Mouse (Mus musculus) small intestine, adult 2 months (tissue): ENCODE results near the gene Dnah11. TPM values are rescaled to one million over a fixed set of nuclear protein-coding genes. Genes with fewer than 3 reads are reported as not detected.

Source experiments
- H3K27ac ChIP-seq: fragments of 200-500 bp; 2 replicates; pipeline ENCODE4 v1.5.1; 2012; ENCODE audit warnings: low read depth, low read length, control low read depth, inconsistent platforms; ENCODE audit not compliant: insufficient read depth
- H3K27me3 ChIP-seq: fragments of 200-500 bp; 2 replicates; pipeline ENCODE4 v1.6.1; 2012; ENCODE audit warnings: mild to moderate bottlenecking, moderate library complexity, low read length, inconsistent platforms; ENCODE audit not compliant: control insufficient read depth, insufficient read depth
- H3K36me3 ChIP-seq: fragments of 200-500 bp; 2 replicates; pipeline ENCODE4 v1.6.1; 2012; ENCODE audit warnings: mild to moderate bottlenecking, low read length, control low read depth, inconsistent platforms; ENCODE audit not compliant: control insufficient read depth, insufficient read depth
- H3K4me1 ChIP-seq: fragments of 200-500 bp; 2 replicates; pipeline ENCODE4 v1.6.1; 2012; ENCODE audit warnings: low read length, inconsistent platforms, mixed read lengths; ENCODE audit not compliant: control insufficient read depth, insufficient read depth, insufficient read length
- H3K4me3 ChIP-seq: fragments of 200-500 bp; 2 replicates; pipeline ENCODE4 v1.5.1; 2012; ENCODE audit warnings: low read depth, mild to moderate bottlenecking, control low read depth, inconsistent platforms, low read length, moderate library complexity
- CTCF ChIP-seq: fragments of 200-500 bp; IDR thresholded peaks from 2 replicates; pipeline ENCODE4 v1.5.1; 2012; ENCODE audit warnings: low read depth, mild to moderate bottlenecking, control low read depth, inconsistent platforms, low read length, moderate library complexity, mixed read lengths; ENCODE audit not compliant: insufficient replicate concordance, insufficient read length; ENCODE audit errors: extremely low read depth
- POLR2A ChIP-seq: fragments of 200-500 bp; IDR thresholded peaks from 2 replicates; pipeline ENCODE4 v1.6.1; 2012; ENCODE audit warnings: low read depth, mild to moderate bottlenecking, control low read depth, inconsistent platforms, low read length, moderate library complexity
- WGBS: fragments of 180-500 bp; shearing (Covaris S2); methylation state at CpG from one replicate; pipeline ENCODE4 v1.1.7; 2018; 5-methylcytosine and 5-hydroxymethylcytosine counted together
- polyA plus RNA-seq: library from polyadenylated mRNA; depleted of rRNA; stranded (reverse); fragments of >200 nt; gene quantifications from 2 replicates; pipeline ENCODE4 v1.2.3, GENCODE M21; 2012

Dnah11 gene
- polyA plus RNA-seq, 1 experiment = 0.01 TPM

- Histone ChIP-seq H3K36me3 (no peaks in the 10 kb centered on the region), H3K4me1 (peaks cover 14% of the 10 kb centered on the region; the same call in 1 of the 2 replicates), H3K4me3 (no peak overlapping the region), H3K27me3 (no peaks in the 10 kb centered on the region), H3K27ac (no peak overlapping the region)
- 12% methylated on average over 4 of the region's 4 CpGs for WGBS
- TF ChIP-seq CTCF (no peak), POLR2A (no peak)
These were observed 11.9 kb downstream of the Dnah11 start for GRCm38 (mm10) chr12:118186881-118187489.

DNA sequence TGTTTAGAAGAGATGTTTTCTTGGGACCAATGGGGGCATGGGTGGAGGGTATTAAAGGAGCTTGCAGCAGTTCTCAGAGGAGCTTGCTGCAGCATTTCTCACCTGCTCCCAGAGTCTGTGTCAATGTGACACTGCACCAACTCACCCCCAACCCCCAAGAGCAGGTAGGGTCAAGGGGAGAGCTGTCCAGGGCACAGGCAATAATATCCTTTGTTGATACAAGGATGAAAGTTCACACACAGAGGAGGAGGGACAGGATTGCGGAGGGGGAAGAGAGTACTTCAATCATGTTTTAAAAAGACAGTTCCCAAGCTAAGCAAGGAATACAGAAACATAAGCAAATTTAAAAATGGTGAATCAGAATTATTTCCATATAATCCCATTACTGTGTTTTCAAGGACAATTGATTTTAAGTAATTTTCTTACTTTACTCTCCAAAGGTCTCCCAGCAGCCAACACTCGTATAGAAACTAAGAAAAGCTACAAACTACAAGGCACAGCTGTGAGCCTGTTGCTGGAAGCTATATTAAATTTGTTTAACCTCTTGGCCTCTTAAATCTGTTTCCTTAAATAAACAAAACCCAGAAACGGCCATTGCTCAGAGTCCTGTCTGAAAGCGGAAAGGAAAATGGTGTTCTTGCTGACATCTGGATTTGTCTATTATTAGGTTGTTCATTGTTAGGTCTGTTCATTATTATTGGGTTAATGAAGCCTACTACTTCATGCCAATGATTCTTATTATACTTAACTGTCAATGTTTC, 12.5 kb downstream of the Dnah11 start:
- Histone ChIP-seq H3K4me1 (peaks cover 14% of the 10 kb centered on the region; the same call in 1 of the 2 replicates), H3K4me3 (no peak overlapping the region), H3K27me3 (no peaks in the 10 kb centered on the region), H3K36me3 (no peaks in the 10 kb centered on the region), H3K27ac (no peak overlapping the region)
- TF ChIP-seq POLR2A (no peak), CTCF (no peak)
- WGBS = 9% methylated on average over 4 of the region's 4 CpGs

GRCm38 (mm10) chr12:118184731-118185130, 14.1 kb downstream of the Dnah11 start:
- Histone ChIP-seq H3K27me3 (no peaks in the 10 kb centered on the region), H3K27ac (no peak overlapping the region), H3K4me3 (no peak overlapping the region), H3K36me3 (no peaks in the 10 kb centered on the region), H3K4me1 (peaks cover 14% of the 10 kb centered on the region; the same call in 1 of the 2 replicates)
- WGBS = 73% methylated on average over 1 of the region's 1 CpGs
- TF ChIP-seq CTCF = no peak
- TF ChIP-seq POLR2A = no peak

DNA sequence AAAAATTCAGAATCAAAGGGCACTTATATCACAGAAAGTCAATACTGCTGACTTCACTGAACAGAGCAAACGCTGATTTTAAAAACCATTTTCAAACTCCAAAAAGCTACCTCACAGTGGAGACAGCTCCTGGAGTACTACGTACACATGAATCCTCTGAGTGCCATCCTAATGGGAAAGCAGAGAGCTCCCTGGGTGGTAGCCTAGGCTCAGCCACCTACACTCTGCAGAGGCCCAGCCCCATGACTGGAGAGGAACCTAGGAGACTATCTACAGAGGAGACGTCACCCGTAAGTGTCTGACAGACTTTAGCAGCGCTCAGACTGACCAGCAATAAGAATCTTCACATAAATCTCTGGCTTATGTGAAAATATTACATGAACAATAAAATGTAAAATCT, 21.1 kb downstream of the Dnah11 start:
- TF ChIP-seq POLR2A (no peak), CTCF (no peak)
- Histone ChIP-seq H3K4me3 (no peak overlapping the region), H3K4me1 (no peaks in the 10 kb centered on the region), H3K36me3 (no peaks in the 10 kb centered on the region), H3K27ac (no peak overlapping the region), H3K27me3 (no peaks in the 10 kb centered on the region)
- 96% methylated on average over 5 of the region's 5 CpGs for WGBS

DNA sequence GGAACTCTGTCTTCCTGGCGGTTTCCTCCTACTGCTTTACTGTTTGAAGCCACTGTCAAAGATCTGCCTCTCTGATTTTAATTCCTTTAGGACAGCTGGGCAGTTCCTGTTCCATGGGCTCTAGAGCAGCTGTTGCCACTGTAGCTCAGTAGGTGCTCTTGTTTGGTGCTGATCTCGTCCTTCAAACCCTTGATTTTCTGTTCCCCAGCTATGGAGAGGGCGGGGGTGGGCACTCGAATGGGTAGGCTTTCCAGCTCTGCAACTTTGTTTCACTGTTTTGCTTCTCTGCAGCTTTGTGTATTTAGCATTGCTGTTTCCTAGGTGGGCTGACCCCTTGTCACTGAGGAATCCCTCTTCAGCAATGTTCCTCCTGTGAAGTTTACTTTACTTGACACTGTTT, 34.1 kb downstream of the Dnah11 start:
- TF ChIP-seq POLR2A = no peak
- no peak for TF ChIP-seq CTCF
- no peaks in the 10 kb centered on the region for H3K4me1 ChIP-seq
- H3K27me3 ChIP-seq = no peaks in the 10 kb centered on the region
- no peak overlapping the region for H3K27ac ChIP-seq
- 57% methylated on average over 4 of the region's 4 CpGs for WGBS
- no peak overlapping the region for H3K4me3 ChIP-seq
- H3K36me3 ChIP-seq = no peaks in the 10 kb centered on the region

GRCm38 (mm10) chr12:118156986-118157385, 41.9 kb downstream of the Dnah11 start:
- Histone ChIP-seq H3K27ac (no peak overlapping the region), H3K4me1 (no peaks in the 10 kb centered on the region), H3K36me3 (no peaks in the 10 kb centered on the region), H3K4me3 (no peak overlapping the region), H3K27me3 (no peaks in the 10 kb centered on the region)
- TF ChIP-seq POLR2A (no peak), CTCF (no peak)
- 90% methylated on average over 5 of the region's 5 CpGs for WGBS

GRCm38 (mm10) chr12:118147521-118148033, 51.3 kb downstream of the Dnah11 start:
- no peaks in the 10 kb centered on the region for H3K27me3 ChIP-seq
- TF ChIP-seq POLR2A = no peak
- TF ChIP-seq CTCF = no peak
- no peak overlapping the region for H3K27ac ChIP-seq
- no peaks in the 10 kb centered on the region for H3K36me3 ChIP-seq
- H3K4me3 ChIP-seq = no peak overlapping the region
- WGBS = 26% methylated on average over 2 of the region's 2 CpGs
- no peaks in the 10 kb centered on the region; the same call in 1 of the 2 replicates for H3K4me1 ChIP-seq
